Mouse (Mus musculus): ENCODE data around the gene Rdh16f1.
"Not testable (repeated sequence)": the region's sequence is repeated elsewhere in the genome, so short reads cannot be mapped to it uniquely, and the experiment has no call there.

DNA sequence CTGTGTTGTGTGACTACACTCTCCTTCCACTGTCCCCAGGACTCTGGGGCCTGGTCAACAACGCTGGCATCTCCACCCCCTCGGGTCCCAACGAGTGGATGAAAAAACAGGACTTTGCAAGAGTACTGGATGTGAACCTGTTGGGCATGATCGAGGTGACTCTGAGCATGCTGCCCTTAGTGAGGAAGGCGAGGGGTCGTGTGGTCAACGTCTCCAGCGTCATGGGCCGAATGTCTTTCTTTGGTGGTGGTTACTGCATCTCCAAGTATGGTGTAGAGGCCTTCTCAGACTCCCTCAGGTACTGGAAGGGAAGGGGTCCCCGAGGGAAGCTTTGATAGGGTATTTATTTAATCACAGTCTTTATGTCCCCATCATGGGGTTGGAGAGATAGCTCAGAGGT, 3.3 kb downstream of the Rdh16f1 start:
- TF ChIP-seq MAFK (IDR thresholded peaks at IDR 0.05; ENCODE audit: insufficient read depth, low read depth, low read length); ZC3H11A (IDR thresholded peaks at IDR 0.05; ENCODE audit: borderline replicate concordance, low read depth, low read length); CHD2 (IDR thresholded peaks at IDR 0.05; ENCODE audit: low read depth, low read length): not testable (repeated sequence)
